Mouse (Mus musculus) testis, adult 2 months (tissue): ENCODE results near the gene Noc4l.

Source experiments
- CTCF ChIP-seq: fragments of 200-500 bp; IDR thresholded peaks from 2 replicates; pipeline ENCODE4 v1.5.1; 2012; ENCODE audit warnings: low read depth, mild to moderate bottlenecking, inconsistent platforms, low read length, moderate library complexity; ENCODE audit not compliant: control insufficient read depth, insufficient read depth, insufficient replicate concordance
- POLR2A ChIP-seq: fragments of 200-500 bp; IDR thresholded peaks from 2 replicates; pipeline ENCODE4 v1.6.1; 2012; ENCODE audit warnings: low read depth, mild to moderate bottlenecking, inconsistent platforms, low read length, moderate library complexity; ENCODE audit not compliant: control insufficient read depth

GRCm38 (mm10) chr5:110608336-110608735 is 44.9 kb downstream of the Noc4l start:
- TF ChIP-seq CTCF: no peak
- no peak for TF ChIP-seq POLR2A
